Mouse (Mus musculus) gastrocnemius, postnatal 4 days (tissue): Measurements from ENCODE around the gene Dph5. TPM values are rescaled to one million over a fixed set of nuclear protein-coding genes. Genes with fewer than 3 reads are reported as not detected.

Experiments
- microRNA-seq: library from miRNA; unstranded; fragments of <30 nt; microRNA quantifications from one replicate; pipeline ENCODE4 v1.2.0, GENCODE M21; 2021
- total RNA-seq, 2 experiments: library from RNA; stranded (reverse); gene quantifications; 2 replicates each; pipeline ENCODE4 v1.2.3; 2021

Dph5 gene
- total RNA-seq, 2 experiments from 2014 or later: 8.3 to 11.3 TPM

Small RNA genes lying within 50 kb of the gene (microRNA-seq; reads per million reads assigned to microRNA genes)
- not detected for gene Mir669n

Other genes with a start within 250 kb of the Dph5 start
- 10 to 100 TPM; 25.4 to 26.6 TPM for gene S1pr1, start 172.8 kb upstream of the Dph5 start, total RNA-seq
- 10 to 100 TPM; 27.3 to 29.6 TPM for gene Slc30a7, start 119.6 kb downstream of the Dph5 start, total RNA-seq
- gene Extl2, start 119.6 kb downstream of the Dph5 start, total RNA-seq: 10 to 100 TPM; 16.1 to 16.3 TPM
- gene Vcam1, start 241.9 kb downstream of the Dph5 start, total RNA-seq: 10 to 100 TPM; 20.4 to 21.9 TPM